Mouse (Mus musculus) small intestine, adult 2 months (tissue): Measurements from ENCODE around the gene Snrnp70.

Experiments
- CTCF ChIP-seq: fragments of 200-500 bp; IDR thresholded peaks from 2 replicates; pipeline ENCODE4 v1.5.1; 2012; ENCODE audit warnings: low read depth, mild to moderate bottlenecking, control low read depth, inconsistent platforms, low read length, moderate library complexity, mixed read lengths; ENCODE audit not compliant: insufficient replicate concordance, insufficient read length; ENCODE audit errors: extremely low read depth
- POLR2A ChIP-seq: fragments of 200-500 bp; IDR thresholded peaks from 2 replicates; pipeline ENCODE4 v1.6.1; 2012; ENCODE audit warnings: low read depth, mild to moderate bottlenecking, control low read depth, inconsistent platforms, low read length, moderate library complexity

GRCm38 (mm10) chr7:45405091-45406075 is 9.8 kb upstream of the Snrnp70 start, which contains the start of gene Kcna7:
- TF ChIP-seq CTCF: peak; percentile 96
- TF ChIP-seq POLR2A: no peak
